Mouse (Mus musculus) erythroblast, embryonic 14.5 days (primary cell): Measurements from ENCODE around the gene Als2.

Experiments
- GATA1 ChIP-seq: IDR thresholded peaks from 2 replicates; pipeline ENCODE4 v1.6.1; 2012; ENCODE audit warnings: low read length, inconsistent platforms, mixed read lengths
- TAL1 ChIP-seq: IDR thresholded peaks from 3 replicates; pipeline ENCODE4 v1.6.1; 2012; ENCODE audit warnings: low read length, inconsistent platforms, mixed read lengths

DNA sequence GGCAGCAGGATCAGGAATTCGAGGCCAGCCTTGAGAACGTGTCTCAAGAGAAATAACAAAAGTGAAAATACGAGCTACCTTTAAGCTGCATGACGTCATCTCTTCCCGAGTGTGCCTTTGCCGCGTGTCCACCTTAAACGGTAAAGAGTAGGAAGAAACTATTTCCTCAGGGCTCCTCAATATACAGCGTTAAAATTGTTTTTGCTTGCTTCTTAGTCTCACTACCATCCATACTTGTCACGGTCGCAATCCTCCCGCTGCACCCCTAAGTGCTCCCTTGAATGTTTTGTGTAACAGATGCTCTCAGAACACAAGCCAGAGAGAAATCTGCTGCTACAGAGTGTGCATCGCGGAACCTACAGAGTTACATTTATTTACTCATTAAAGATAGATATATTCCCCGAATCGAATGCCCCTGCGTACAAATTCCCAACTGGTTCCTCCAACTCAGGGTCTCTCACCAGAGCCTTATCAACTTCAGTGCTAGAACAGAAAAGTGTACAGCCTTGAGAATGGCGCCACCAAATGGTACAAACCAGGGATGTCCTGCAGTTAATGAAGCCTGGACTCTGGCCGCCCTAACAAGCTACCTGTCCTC is 682 bp upstream of the Als2 start:
- TF ChIP-seq TAL1 = no peak
- TF ChIP-seq GATA1 = no peak
